Mouse (Mus musculus): Measurements from ENCODE around the gene D030056L22Rik. TPM values are rescaled to one million over a fixed set of nuclear protein-coding genes. Genes with fewer than 3 reads are reported as not detected.

The D030056L22Rik gene
- 1 to 10 TPM; 3.4 to 3.7 TPM for total RNA-seq (2021)
- long read RNA-seq, experiment 1, partial matches to known transcripts = 0 of 6 reads
- long read RNA-seq, experiment 1, other reads (novel, unspliced or antisense) = 0 of 6 reads
- long read RNA-seq, experiment 2, transcript D030056L22Rik-202 (2 exons, 1,677 nt) = major isoform, 6 of 9 reads
- long read RNA-seq, experiment 2, partial matches to known transcripts = 0 of 9 reads
- long read RNA-seq, experiment 2, other reads (novel, unspliced or antisense) = 0 of 9 reads

DNA sequence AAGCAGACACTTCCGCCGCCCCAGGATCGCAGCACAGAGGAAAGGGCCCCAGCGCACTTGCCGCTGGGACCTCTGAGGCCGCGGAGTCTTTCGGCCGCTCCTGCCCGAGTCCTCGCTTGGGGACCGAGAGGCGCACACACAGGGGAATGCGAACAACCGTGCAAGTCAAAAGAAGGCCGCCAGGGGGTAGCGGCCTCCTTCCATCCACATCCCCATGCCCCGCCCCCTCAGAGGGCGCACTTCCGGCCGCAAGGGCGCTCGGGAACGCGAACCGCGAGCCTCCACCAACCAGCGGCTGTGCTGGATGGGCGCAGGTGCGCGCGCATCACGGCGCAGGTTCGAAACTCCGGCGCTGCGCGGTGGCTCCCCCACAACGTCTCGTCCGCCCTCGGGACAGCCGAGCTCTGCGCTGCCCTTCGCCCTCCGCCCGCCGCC lies at the start of gene D030056L22Rik:
Gene D030056L22Rik, plus strand, starts transcription at position 328 of the 435 bp plus-strand sequence.
- DNase-seq = peak; percentile 98
- Histone ChIP-seq H3K27ac (peak within 1 kb of the TSS; percentile 97), H3K4me3 (peak within 1 kb of the TSS; percentile 93)
- intact Hi-C loops (cut with DNase I) = loop anchor here (2.0 to 5.0 kb wide), 2 partner anchors 41 to 74 kb away; partner anchors contain the start of gene Carnmt1
- TF ChIP-seq CTCF (IDR thresholded peaks at IDR 0.05) = peak; percentile 87

DNA sequence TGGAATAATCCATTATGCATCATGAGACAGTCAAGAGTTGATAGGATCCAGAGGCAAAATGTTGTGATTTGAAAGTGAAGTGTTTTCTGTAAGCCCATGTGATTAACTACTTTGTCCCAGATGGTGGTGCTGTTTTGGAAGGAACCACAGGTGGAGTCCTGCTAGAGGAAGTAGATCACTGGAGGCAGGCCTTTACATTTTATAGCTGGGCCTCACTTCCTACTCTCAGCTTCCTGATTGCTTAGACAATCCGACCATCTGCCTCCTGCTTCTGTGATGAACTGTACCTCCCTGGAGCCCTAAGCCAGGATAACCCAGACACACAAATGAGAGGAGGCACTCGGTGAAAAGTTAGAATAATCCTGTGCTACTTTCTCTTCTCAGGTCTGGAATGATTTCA lies 49.1 kb upstream of the D030056L22Rik start:
- Histone ChIP-seq H3K27ac (no peak overlapping the region), H3K4me3 (no peak overlapping the region)
- TF ChIP-seq CTCF (IDR thresholded peaks at IDR 0.05) = no peak
- DNase-seq = no peak
- intact Hi-C loops (cut with DNase I) = no loop called here

DNA sequence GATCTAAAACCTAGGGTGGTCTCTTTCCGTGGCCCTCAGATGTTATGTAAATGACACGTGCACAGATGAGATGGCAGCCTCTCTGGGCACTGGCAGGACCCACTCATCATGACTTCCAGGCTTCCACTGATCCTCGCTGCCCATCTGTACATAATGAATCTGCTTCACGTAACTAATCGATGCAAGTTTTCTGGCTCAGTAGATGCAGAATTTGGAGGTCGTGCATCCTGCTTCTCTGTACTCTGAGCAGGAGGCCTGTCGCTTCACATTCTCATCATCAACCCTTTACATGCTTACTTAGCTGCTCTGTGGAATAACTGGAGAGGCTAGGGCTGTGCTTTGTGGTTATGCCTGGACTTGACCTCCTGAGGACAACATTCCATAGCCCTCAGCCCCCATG lies 46.0 kb upstream of the D030056L22Rik start:
- Histone ChIP-seq H3K4me3 (no peak overlapping the region), H3K27ac (no peak overlapping the region)
- intact Hi-C loops (cut with DNase I) = no loop called here
- TF ChIP-seq CTCF (IDR thresholded peaks at IDR 0.05) = no peak
- DNase-seq = no peak

DNA sequence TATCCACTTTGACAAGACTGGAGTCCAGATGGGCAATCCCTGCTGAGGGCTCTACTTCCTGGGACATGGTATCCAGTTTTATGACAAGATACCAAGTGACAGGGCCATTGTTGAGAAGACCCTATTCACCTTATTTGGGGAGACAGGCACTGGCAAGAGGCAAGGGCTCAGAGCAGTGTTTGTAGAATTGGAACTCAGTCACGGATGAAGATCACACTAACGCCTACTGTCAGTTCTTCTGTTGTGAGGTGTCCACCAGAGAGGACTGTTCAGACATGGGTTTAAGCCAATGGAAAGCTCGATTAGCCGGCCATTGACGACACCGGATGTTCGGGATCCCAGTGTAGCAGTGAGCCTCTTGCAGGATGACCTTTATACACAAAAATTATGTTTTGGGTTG lies 43.4 kb upstream of the D030056L22Rik start:
- H3K27ac ChIP-seq = peak overlapping the region; percentile 46; the same call in 1 of the 2 replicates
- no peak for TF ChIP-seq CTCF (IDR thresholded peaks at IDR 0.05)
- H3K4me3 ChIP-seq = no peak overlapping the region
- no peak for DNase-seq
- intact Hi-C loops (cut with DNase I) = no loop called here

DNA sequence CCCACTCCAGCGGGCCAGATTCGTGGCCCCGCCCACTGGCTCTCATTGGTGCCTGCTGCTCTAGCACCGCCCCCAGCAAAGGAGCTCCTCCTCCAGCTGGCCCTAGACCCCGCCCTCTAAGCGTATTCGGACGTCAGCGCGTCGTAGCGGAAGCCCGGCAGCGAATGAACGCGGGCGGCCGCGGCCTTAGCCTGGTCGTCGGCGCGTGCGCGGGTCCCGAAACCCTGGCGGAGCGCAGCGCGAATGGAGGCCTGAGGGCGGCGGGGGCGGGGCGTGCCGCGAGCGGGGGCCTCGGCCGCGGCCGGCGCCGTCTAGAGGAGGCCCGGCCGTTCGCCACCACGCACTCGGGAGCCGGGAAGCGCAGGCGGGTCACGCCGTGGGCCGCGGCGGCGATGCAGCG lies 42.4 kb upstream of the D030056L22Rik start, which contains the start of gene Carnmt1:
Gene Carnmt1, plus strand, starts transcription at position 157 of the 400 bp plus-strand sequence.
- H3K27ac ChIP-seq = peak within 1 kb of the TSS; percentile 97
- DNase-seq = peak; percentile 100
- TF ChIP-seq CTCF (IDR thresholded peaks at IDR 0.05) = no peak
- intact Hi-C loops (cut with DNase I) = loop anchor here (2.0 to 5.0 kb wide), 2 partner anchors 32 to 42 kb away; partner anchors contain the start of gene D030056L22Rik
- H3K4me3 ChIP-seq = peak within 1 kb of the TSS; percentile 89

DNA sequence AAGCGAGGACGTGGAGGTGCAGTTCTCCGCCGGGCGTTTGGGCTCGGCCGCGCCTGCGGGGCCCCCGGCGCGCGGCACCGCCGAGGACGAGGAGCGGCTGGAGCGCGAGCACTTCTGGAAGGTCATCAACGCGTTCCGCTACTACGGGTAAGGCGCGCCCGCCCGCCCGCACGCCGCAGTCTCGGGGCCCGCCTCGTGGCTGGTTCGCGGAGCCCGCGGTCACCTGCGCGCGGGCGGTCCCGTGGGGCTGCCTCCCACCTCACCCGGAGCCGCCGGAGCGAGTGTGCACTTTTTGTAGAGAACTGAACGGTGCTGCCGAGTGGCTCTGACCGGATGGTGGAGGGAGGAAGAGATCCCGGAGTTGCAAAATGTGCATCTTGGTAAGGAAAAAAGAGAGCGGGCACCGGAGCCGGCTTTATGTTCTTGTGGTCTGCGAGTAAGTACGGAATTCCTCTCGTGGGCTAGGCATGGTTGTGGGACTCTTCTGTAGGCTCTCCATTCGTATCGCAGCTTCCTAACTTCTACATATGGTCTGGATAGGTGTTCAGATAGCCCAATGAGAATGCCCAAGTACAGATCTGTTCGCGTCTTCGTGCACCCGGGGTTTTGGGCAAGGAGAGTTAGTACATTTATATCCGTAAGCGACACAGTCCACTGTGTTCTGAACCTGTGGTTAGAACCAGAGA lies 41.8 kb upstream of the D030056L22Rik start:
- H3K4me3 ChIP-seq = peak overlapping the region; percentile 89
- no peak for TF ChIP-seq CTCF (IDR thresholded peaks at IDR 0.05)
- intact Hi-C loops (cut with DNase I) = loop anchor here (2.0 to 5.0 kb wide), 2 partner anchors 32 to 41 kb away; partner anchors contain the start of gene D030056L22Rik
- peak; percentile 81 for DNase-seq
- H3K27ac ChIP-seq = peak overlapping the region; percentile 97

DNA sequence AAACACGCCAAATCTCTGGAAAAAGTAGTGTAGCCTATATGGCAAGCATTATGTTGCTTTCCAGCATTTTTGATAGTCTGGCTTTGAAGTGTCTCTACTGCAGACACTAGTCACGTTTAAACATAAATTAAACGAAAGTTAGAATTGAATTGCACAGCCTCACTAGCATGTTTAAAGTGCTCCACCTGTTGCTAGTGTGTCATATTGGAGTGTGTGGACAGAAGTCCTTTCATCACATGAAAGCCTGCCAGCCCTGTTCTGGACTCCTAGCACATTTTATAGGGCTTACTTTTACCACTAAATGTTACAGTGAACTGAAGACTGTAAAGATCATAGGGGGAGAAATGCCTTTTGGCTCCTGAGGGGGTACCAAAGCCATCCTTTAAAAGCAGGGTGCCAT lies 40.5 kb upstream of the D030056L22Rik start:
- DNase-seq = no peak
- intact Hi-C loops (cut with DNase I) = loop anchor here (5.0 kb wide), 1 partner anchor 40 kb away; the partner anchor contains the start of gene D030056L22Rik

DNA sequence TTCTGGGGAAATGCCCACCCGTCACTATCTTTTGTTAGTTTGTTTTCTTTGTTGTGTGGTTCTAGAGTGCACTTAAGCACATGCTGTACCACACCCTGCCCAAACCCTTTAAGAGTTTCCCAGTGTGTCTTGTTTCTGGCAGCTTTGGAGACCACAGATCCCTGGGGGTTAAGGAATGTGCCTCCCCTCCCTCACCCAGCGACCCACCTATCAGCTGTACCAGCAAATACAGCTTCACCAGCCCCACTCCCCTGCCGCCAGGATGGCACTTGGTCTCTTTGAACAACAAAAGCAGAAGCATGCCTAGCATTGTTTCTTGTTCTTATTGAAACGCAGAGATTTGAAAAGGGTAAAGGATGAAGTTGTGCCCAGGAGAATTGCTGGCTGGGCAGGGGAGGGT lies 39.9 kb upstream of the D030056L22Rik start:
- TF ChIP-seq CTCF (IDR thresholded peaks at IDR 0.05) = no peak
- Histone ChIP-seq H3K27ac (peak overlapping the region; percentile 97), H3K4me3 (peak overlapping the region; percentile 89)
- intact Hi-C loops (cut with DNase I) = loop anchor here (5.0 kb wide), 1 partner anchor 39 kb away; the partner anchor contains the start of gene D030056L22Rik
- DNase-seq = no peak

More for the DNA sequence above, 40.5 kb upstream of the D030056L22Rik start:
- Histone ChIP-seq H3K4me3 (peak overlapping the region; percentile 89), H3K27ac (peak overlapping the region; percentile 97)
- TF ChIP-seq CTCF (IDR thresholded peaks at IDR 0.05) = no peak

DNA sequence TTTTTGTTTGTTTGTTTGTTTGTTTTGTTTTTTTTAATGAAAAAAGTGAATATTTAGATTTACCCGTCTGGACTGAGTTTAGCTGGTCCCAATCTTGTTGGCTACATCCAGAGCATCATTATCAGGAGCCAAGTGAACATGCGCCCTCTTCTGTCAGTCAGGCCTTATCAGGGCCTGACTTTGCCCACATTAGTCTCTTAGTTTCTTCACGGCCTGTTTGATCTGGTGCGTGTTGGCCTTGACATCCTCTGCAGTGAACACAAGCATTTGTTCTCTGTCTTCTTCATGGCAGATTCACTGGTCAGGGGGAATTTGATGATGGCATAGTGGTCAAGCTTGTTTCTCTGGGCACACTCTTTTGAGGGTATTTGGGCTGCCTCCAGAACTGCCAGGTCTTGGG lies 30.9 kb upstream of the D030056L22Rik start:
- Histone ChIP-seq H3K27ac (no peak overlapping the region), H3K4me3 (no peak overlapping the region)
- no peak for DNase-seq
- intact Hi-C loops (cut with DNase I) = loop anchor here (5.0 kb wide), 1 partner anchor 35 kb away; no protein-coding TSS in a partner anchor
- no peak for TF ChIP-seq CTCF (IDR thresholded peaks at IDR 0.05)

DNA sequence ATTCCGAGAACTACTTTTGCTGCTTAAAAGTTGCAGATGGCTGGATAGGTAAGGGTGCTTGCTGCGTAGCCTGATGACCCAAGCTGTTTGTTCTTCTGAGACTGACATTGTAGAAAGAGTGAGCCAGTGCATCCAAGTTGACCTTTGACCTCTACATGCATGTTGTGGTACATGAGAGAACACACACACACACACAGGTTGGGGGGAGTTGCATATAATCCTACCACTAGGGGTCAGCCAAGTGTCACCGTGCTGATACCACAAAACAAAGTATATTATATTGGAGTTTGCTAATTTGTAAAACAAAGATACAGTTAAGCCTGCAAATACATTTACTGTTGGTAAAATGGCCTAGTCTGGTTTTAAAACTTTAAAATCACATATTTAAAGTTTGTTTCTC lies 25.4 kb upstream of the D030056L22Rik start:
- Histone ChIP-seq H3K27ac (no peak overlapping the region), H3K4me3 (no peak overlapping the region)
- peak; percentile 75 for TF ChIP-seq CTCF (IDR thresholded peaks at IDR 0.05)
- intact Hi-C loops (cut with DNase I) = no loop called here
- peak; percentile 42 for DNase-seq

DNA sequence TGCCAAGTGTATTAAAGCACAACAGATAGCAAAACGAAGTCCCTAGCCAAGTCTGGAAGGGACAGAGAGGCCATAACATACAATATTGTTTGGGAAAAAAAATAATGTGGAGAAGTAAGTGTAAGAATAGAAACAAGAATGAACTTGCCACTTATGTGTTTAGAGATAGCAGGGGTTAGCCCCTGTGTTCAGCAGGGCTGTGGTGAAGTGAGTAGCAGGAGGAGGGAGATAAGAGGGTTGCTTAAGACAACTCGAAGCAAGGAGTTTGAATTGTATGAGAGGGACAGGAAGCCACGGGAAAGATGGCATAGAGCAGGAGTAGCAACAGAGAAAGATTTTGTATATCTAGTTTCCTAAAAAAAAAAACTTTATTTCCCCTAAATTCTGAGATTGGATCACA lies 20.8 kb upstream of the D030056L22Rik start:
- H3K27ac ChIP-seq = no peak overlapping the region
- no peak overlapping the region for H3K4me3 ChIP-seq
- intact Hi-C loops (cut with DNase I) = no loop called here
- no peak for DNase-seq
- TF ChIP-seq CTCF (IDR thresholded peaks at IDR 0.05) = no peak

DNA sequence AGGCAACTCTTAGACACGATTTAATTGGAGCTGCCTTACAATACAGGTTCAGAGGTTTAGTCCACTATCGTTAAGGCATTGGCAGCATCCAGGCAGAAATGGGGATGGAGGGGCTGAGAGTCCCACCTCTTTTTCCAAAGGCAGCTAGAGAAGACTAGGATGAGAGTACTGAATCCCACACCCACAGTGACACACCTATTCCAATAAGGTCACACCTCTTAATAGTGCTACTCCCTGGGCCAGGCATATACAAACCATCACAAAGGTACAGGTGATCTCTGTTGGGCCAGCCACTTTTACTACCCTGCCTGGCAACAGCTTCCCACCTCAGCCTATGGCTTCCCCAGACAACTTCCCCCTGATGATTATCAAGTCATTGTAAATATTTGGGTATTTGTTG lies 20.2 kb upstream of the D030056L22Rik start:
- intact Hi-C loops (cut with DNase I) = no loop called here
- TF ChIP-seq CTCF (IDR thresholded peaks at IDR 0.05) = no peak
- Histone ChIP-seq H3K4me3 (no peak overlapping the region), H3K27ac (no peak overlapping the region)
- DNase-seq = no peak

DNA sequence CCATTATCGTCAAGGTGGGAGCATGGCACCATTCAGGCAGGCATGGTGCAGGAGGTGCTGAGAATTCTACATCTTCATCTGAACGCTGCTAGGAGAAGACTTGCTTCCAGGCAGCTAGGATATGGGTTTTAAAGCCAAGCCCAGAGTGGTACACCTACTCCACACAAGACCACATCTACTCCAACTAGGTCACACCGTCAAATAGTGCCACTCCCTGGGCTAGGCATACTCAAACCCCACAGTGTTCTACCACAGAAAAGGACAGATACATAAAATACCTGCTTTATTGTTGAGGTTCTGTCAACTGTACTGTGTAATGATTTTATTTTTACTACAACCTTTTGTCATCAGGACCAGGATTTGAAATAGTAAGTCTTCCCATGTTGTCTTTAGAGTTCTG lies 17.9 kb upstream of the D030056L22Rik start:
- no peak for DNase-seq
- no peak overlapping the region for H3K27ac ChIP-seq
- no peak for TF ChIP-seq CTCF (IDR thresholded peaks at IDR 0.05)
- intact Hi-C loops (cut with DNase I) = no loop called here
- H3K4me3 ChIP-seq = no peak overlapping the region

Measured in gastrocnemius, adult 2 months (tissue).